In genomic region chr2:132203773-132204172, GRCm38 (mm10) we compare ENCODE assay signal across 12 mouse cellular contexts. TPM values are rescaled to one million over a fixed set of nuclear protein-coding genes. Genes with fewer than 3 reads are reported as not detected.
A peak's percentile ranks its signal among the peaks of the same experiment; 100 is the strongest.
DNase-seq lines count a peak whose midpoint lies in the region; ATAC-seq lines count a peak whose summit lies in the region.
"Had no signal": no experiment of that assay in that cellular context is flagged by ENCODE, and none has a peak within 500 bp of the region (broad histone marks: within the 10 kb centered on the region; RNA-seq: fewer than 3 reads in every experiment).

No protein-coding gene starts in this region.

- ATAC-seq in activated CD4-positive, CD25-positive, alpha-beta regulatory T cell, adult 4 months, result peak; percentile 46

- peak; percentile 49 for DNase-seq in adrenal gland, postnatal 10 days
- no peak for DNase-seq in adrenal gland, postnatal 4 days (ENCODE audit: low spot score in 2 of 2)
- peak; percentile 78 for DNase-seq in large intestine, adult 2 months (ENCODE audit: low read depth, low spot score)
- peak; percentile 6 for DNase-seq in naive thymus-derived CD4-positive, alpha-beta T cell, adult 2 months (ENCODE audit: low read depth)
- DNase-seq in right cerebral cortex, postnatal 14 days, result no peak
- no peak for DNase-seq in heart, adult 8-10 months (ENCODE audit: low spot score)
- DNase-seq in layer of hippocampus, adult 9-10 months (ENCODE audit: low spot score), result no peak
- DNase-seq: cerebellum, postnatal 36 days; kidney, postnatal 4 days; left cerebral cortex, postnatal 4 days had no signal

- WGBS in large intestine, adult 2 months, result 21% methylated on average over 3 of the region's 3 CpGs

RNA-seq across cellular contexts. Expression of gene Tmem230, which starts 43.8 kb away (rescaled TPM):
- 10 to 100 TPM; 29.1 to 31.3 TPM for total RNA-seq in adrenal gland, postnatal 10 days (2021)
- total RNA-seq in adrenal gland, postnatal 4 days (2021), result 10 to 100 TPM; 37.5 to 39.1 TPM
- 10 to 100 TPM; 40.0 to 40.5 TPM for polyA plus RNA-seq in activated CD4-positive, CD25-positive, alpha-beta regulatory T cell, adult 4 months (2017; shearing (Covaris generic))
- 34.9 and 64.0 TPM in 2 replicates for polyA plus RNA-seq in large intestine, adult 2 months (2012; rRNA removed)
- 10 to 100 TPM; 25.1 to 29.2 (median 26.2) TPM for total RNA-seq in heart, adult 8-10 months (2022)

RNA-seq across cellular contexts. Expression of gene Pcna, which starts 49.3 kb away (rescaled TPM):
- 100 to 1,000 TPM; 105 to 109 TPM for total RNA-seq in adrenal gland, postnatal 10 days (2021)
- total RNA-seq in adrenal gland, postnatal 4 days (2021), result 100 to 1,000 TPM; 141 to 161 TPM
- polyA plus RNA-seq in activated CD4-positive, CD25-positive, alpha-beta regulatory T cell, adult 4 months (2017; shearing (Covaris generic)), result 100 to 1,000 TPM; 185 to 199 TPM
- polyA plus RNA-seq in large intestine, adult 2 months (2012; rRNA removed), result 98.9 and 104 TPM in 2 replicates
- total RNA-seq in heart, adult 8-10 months (2022), result 10 to 100 TPM; 33.1 to 42.6 (median 38.3) TPM

RNA-seq across cellular contexts. Expression of gene Slc23a2, which starts 58.9 kb away (rescaled TPM):
- 10 to 100 TPM; 36.6 to 66.0 TPM for total RNA-seq in adrenal gland, postnatal 10 days (2021)
- 10 to 100 TPM; 60.4 to 67.4 TPM for total RNA-seq in adrenal gland, postnatal 4 days (2021)
- 10 to 100 TPM in 1 of 2 experiments, 1 to 10 TPM in 1; 9.8 to 11.1 TPM for polyA plus RNA-seq in activated CD4-positive, CD25-positive, alpha-beta regulatory T cell, adult 4 months (2017; shearing (Covaris generic))
- 10.6 and 22.4 TPM in 2 replicates for polyA plus RNA-seq in large intestine, adult 2 months (2012; rRNA removed)
- 10 to 100 TPM; 14.5 to 19.5 (median 16.1) TPM for total RNA-seq in heart, adult 8-10 months (2022)
- polyA plus RNA-seq: erythroblast, embryonic 14.5 days had no signal

RNA-seq across cellular contexts. Expression of gene Cds2, which starts 59.2 kb away (rescaled TPM):
- 10 to 100 TPM; 52.2 to 54.9 TPM for total RNA-seq in adrenal gland, postnatal 10 days (2021)
- 10 to 100 TPM; 63.3 to 77.3 TPM for total RNA-seq in adrenal gland, postnatal 4 days (2021)
- polyA plus RNA-seq in activated CD4-positive, CD25-positive, alpha-beta regulatory T cell, adult 4 months (2017; shearing (Covaris generic)), result 10 to 100 TPM; 21.6 to 28.3 TPM
- polyA plus RNA-seq in large intestine, adult 2 months (2012; rRNA removed), result 23.4 and 29.0 TPM in 2 replicates
- 10 to 100 TPM; 79.2 to 97.9 (median 83.9) TPM for total RNA-seq in heart, adult 8-10 months (2022)

Comparison
In these comparisons a context has a peak if more than half of its experiments do, and no peak if none do; other contexts are left out.
1. DNase-seq: peak in adrenal gland, postnatal 10 days (single experiment), large intestine, adult 2 months (single experiment) and naive thymus-derived CD4-positive, alpha-beta T cell, adult 2 months (single experiment); none in adrenal gland, postnatal 4 days (0 of 2), right cerebral cortex, postnatal 14 days (single experiment), heart, adult 8-10 months (single experiment) and layer of hippocampus, adult 9-10 months (single experiment).